Mouse (Mus musculus) liver, adult 2 months (tissue): ENCODE measurements around the gene Insl5. TPM values are rescaled to one million over a fixed set of nuclear protein-coding genes. Genes with fewer than 3 reads are reported as not detected.

Source experiments
- DNase-seq: peaks from one replicate; pipeline ENCODE4 v3.0.0-alpha.2; 2011; ENCODE audit warnings: low read depth, low spot score; ENCODE audit errors: extremely low read depth
- H3K27ac ChIP-seq: fragments of 200-500 bp; replicated peaks from 2 replicates; pipeline ENCODE4 v1.5.1; 2012; ENCODE audit warnings: low read depth, mild to moderate bottlenecking, control low read depth, inconsistent platforms, low read length; ENCODE audit not compliant: insufficient read depth
- H3K27me3 ChIP-seq: fragments of 200-500 bp; 2 replicates; pipeline ENCODE4 v1.6.1; 2012; ENCODE audit warnings: mild to moderate bottlenecking, moderate library complexity, low read length, inconsistent platforms; ENCODE audit not compliant: control insufficient read depth, insufficient read depth
- H3K36me3 ChIP-seq: fragments of 200-500 bp; 2 replicates; pipeline ENCODE4 v1.6.1; 2012; ENCODE audit warnings: low read length, inconsistent platforms; ENCODE audit not compliant: control insufficient read depth, insufficient read depth
- H3K4me1 ChIP-seq: fragments of 200-500 bp; 2 replicates; pipeline ENCODE4 v1.6.1; 2011; ENCODE audit warnings: low read length; ENCODE audit not compliant: control insufficient read depth, insufficient read depth
- H3K4me3 ChIP-seq: fragments of 200-500 bp; 2 replicates; pipeline ENCODE4 v1.5.1; 2011; ENCODE audit warnings: low read depth, mild to moderate bottlenecking, control low read depth, low read length, moderate library complexity; ENCODE audit not compliant: insufficient read depth
- H3K79me2 ChIP-seq: fragments of 200-500 bp; 2 replicates; pipeline ENCODE4 v1.6.1; 2012; ENCODE audit warnings: inconsistent platforms, mild to moderate bottlenecking, low read length, moderate library complexity; ENCODE audit not compliant: control insufficient read depth, insufficient read depth
- H3K9ac ChIP-seq: fragments of 200-500 bp; 2 replicates; pipeline ENCODE4 v1.6.1; 2012; ENCODE audit warnings: low read depth, mild to moderate bottlenecking, control low read depth, inconsistent platforms, low read length
- CTCF ChIP-seq: fragments of 200-500 bp; IDR thresholded peaks from 2 replicates; pipeline ENCODE4 v1.5.1; 2011; ENCODE audit warnings: low read depth, low read length, control low read depth
- POLR2A ChIP-seq: fragments of 200-500 bp; IDR thresholded peaks from 2 replicates; pipeline ENCODE4 v1.6.1; 2011; ENCODE audit warnings: low read length, control low read depth; ENCODE audit not compliant: insufficient read depth; ENCODE audit errors: extremely low read depth
- WGBS: fragments of 180-500 bp; shearing (Covaris S2); methylation state at CpG from one replicate; pipeline ENCODE4 v1.1.7; 2018; 5-methylcytosine and 5-hydroxymethylcytosine counted together
- polyA plus RNA-seq: library from polyadenylated mRNA; depleted of rRNA; stranded (reverse); fragments of >200 nt; gene quantifications from 2 replicates; pipeline ENCODE4 v1.2.3, GENCODE M21; 2012
- total RNA-seq: library from RNA; depleted of rRNA; stranded (reverse); fragments of >200 nt; gene quantifications from 2 replicates; pipeline ENCODE4 v1.2.3, GENCODE M21; 2014

The Insl5 gene
- total and polyA plus RNA-seq, 2 experiments: not detected

DNA sequence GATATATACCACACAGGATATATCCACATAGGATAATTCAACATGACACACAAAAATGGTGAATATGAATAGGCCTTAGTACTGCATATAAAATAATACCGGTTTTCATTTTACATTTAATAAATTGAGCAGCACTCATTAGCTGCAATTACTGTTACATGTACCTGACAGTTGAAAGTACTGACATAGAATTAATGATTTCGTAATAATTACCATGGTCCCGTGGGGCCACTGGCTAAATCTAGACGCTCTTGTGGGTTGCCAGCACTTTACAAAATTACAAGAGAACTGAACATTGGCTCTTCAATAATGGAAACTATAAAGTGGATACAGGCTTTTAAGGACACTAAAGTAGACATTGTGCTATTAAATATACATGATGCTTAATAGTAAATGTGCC, 22.0 kb downstream of the Insl5 start:
- Histone ChIP-seq H3K27me3 (no peaks in the 10 kb centered on the region), H3K79me2 (no peaks in the 10 kb centered on the region), H3K4me3 (no peak overlapping the region), H3K9ac (no peak overlapping the region), H3K27ac (no peak overlapping the region), H3K36me3 (no peaks in the 10 kb centered on the region), H3K4me1 (no peaks in the 10 kb centered on the region)
- TF ChIP-seq CTCF (no peak), POLR2A (no peak)
- DNase-seq: no peak
- 78% methylated on average over 4 of the region's 4 CpGs for WGBS

DNA sequence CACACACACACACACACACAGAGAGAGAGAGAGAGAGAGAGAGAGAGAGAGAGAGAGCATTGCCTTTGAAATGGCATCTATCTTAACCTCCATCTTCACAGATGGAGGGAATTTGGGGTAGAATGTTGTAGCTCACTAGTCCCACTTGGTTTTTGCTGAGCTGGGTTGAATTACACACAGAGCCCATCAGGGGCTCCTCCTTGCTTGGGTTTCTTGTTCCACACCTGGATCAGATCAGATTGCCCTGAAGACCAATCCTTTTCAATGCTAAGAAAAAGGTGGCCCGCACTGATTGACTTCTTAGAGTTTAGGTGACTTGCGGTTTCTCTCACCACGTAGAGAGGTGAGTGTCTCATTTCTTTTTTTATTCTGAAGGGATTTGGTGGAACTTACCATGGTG, 35.0 kb downstream of the Insl5 start:
- TF ChIP-seq POLR2A (no peak), CTCF (no peak)
- WGBS: 90% methylated on average over 3 of the region's 3 CpGs
- DNase-seq: no peak
- Histone ChIP-seq H3K27ac (no peak overlapping the region), H3K4me3 (no peak overlapping the region), H3K4me1 (no peaks in the 10 kb centered on the region), H3K27me3 (no peaks in the 10 kb centered on the region), H3K36me3 (no peaks in the 10 kb centered on the region), H3K9ac (no peak overlapping the region), H3K79me2 (no peaks in the 10 kb centered on the region)

DNA sequence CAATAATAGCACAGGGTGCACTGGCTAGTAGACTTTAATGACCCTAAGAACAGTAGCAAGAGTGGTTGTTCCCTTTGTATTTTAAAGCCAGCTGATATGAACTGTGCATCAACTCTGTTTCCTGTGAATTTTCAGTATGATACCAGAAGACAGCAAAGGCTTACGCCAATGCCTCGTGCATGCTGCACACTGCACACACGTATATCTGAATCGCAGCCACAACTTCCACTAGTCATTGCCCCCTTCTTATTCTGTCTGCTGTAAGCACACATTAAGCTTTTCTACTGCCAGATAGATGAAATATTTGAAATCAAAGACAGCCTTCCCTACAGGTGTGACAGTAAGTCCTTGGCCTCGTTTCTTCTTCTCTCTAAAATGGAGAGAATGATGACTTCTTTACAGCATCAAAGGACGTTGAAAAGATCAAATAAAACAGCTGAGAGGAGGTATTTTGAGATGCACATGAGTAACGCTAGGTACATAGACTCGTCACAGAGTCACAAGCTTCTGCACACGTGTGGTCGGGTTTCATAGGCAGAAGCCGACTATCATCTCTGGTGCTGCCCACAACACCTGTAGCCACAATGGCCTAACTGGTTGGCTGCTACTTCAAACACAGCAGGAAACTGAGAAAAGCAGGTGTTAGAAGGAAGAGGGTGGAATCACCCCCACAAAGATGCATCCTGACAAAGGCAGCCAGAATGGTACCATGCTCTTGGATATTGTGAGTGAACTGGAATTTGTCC, 35.9 kb downstream of the Insl5 start:
- 84% methylated on average over 11 of the region's 11 CpGs for WGBS
- H3K79me2 ChIP-seq: no peaks in the 10 kb centered on the region
- H3K4me3 ChIP-seq: no peak overlapping the region
- TF ChIP-seq CTCF: no peak
- no peak for TF ChIP-seq POLR2A
- H3K4me1 ChIP-seq: no peaks in the 10 kb centered on the region
- no peaks in the 10 kb centered on the region for H3K36me3 ChIP-seq
- no peaks in the 10 kb centered on the region for H3K27me3 ChIP-seq
- H3K9ac ChIP-seq: no peak overlapping the region
- DNase-seq: no peak
- no peak overlapping the region for H3K27ac ChIP-seq

DNA sequence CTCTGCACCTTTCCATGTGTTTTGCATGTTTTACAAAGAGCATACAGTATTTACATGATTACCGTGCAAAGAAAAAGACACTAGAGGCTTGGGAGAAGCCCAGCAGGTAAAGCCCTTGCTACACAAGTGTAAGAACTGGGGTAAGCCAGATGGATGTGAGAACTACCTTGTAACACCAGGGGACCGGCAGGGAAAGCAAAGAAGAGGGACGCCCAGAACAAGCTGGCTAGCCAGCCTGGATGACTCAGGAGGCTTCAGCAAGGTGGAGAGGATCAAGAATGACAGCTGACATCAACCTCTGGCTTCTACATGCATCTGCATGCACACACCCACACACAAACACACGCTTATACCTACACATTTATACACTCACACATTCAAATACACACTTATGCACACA, 36.6 kb downstream of the Insl5 start:
- Histone ChIP-seq H3K36me3 (no peaks in the 10 kb centered on the region), H3K4me1 (no peaks in the 10 kb centered on the region), H3K9ac (no peak overlapping the region), H3K4me3 (no peak overlapping the region), H3K27ac (no peak overlapping the region), H3K79me2 (no peaks in the 10 kb centered on the region), H3K27me3 (no peaks in the 10 kb centered on the region)
- WGBS: 89% methylated on average over 4 of the region's 4 CpGs
- no peak for DNase-seq
- TF ChIP-seq POLR2A: no peak
- TF ChIP-seq CTCF: no peak

DNA sequence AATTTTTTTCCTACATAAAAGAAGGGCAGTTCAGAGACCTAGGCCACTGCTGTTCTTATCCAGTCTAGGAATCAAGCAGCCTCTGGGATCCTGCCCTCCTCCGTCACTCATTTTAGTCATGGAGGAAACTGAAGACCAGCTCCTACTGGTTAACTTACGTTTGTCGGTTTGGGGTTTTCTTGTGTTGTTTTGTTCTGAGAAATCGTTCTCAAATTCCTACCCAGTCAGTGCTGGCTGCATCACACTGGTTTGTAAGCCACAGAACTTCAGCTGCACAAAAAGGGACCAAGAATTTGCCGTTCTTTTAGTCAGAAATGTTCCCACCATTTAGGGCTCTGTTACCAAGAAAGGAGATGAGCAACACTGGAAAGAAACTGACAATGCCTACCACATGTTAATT, 37.3 kb downstream of the Insl5 start:
- TF ChIP-seq CTCF (no peak), POLR2A (no peak)
- no peak for DNase-seq
- Histone ChIP-seq H3K9ac (no peak overlapping the region), H3K79me2 (no peaks in the 10 kb centered on the region), H3K27ac (no peak overlapping the region), H3K36me3 (no peaks in the 10 kb centered on the region), H3K4me1 (no peaks in the 10 kb centered on the region), H3K4me3 (no peak overlapping the region), H3K27me3 (no peaks in the 10 kb centered on the region)
- 78% methylated on average over 5 of the region's 5 CpGs for WGBS

DNA sequence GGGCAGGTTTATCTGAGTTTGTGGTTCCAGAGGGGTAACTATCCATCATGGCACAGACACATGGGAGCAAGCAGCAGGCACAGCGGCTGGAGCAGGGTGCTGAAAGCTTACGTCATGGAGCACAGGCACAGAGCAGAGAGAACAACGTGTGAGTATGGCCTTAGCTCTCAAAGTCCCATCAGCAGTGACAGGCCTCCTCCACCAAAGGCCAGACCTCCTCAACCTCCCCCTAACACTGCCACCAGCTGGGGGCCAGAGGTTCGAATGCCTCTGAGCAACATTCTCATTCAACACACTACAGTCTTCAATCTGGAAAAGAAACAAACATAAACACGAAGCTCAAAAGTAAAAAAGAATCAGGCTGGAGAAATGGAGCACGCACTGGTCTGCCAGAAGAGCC, 38.1 kb downstream of the Insl5 start:
- no peak for DNase-seq

More for the DNA sequence above, 38.1 kb downstream of the Insl5 start:
- no peak overlapping the region for H3K4me3 ChIP-seq
- no peak for TF ChIP-seq POLR2A
- no peaks in the 10 kb centered on the region for H3K36me3 ChIP-seq
- no peak overlapping the region for H3K27ac ChIP-seq
- no peak overlapping the region for H3K9ac ChIP-seq
- H3K4me1 ChIP-seq: no peaks in the 10 kb centered on the region
- no peaks in the 10 kb centered on the region for H3K79me2 ChIP-seq
- no peaks in the 10 kb centered on the region for H3K27me3 ChIP-seq
- 76% methylated on average over 6 of the region's 6 CpGs for WGBS
